Mouse (Mus musculus) heart, adult 2 months (tissue): ENCODE results near the gene Gpr161. TPM values are rescaled to one million over a fixed set of nuclear protein-coding genes. Genes with fewer than 3 reads are reported as not detected.

Experiments
- DNase-seq, 2 experiments: peaks; one replicate each; pipeline ENCODE4 v3.0.0; 2021
- H3K27ac ChIP-seq: fragments of 200-600 bp; 2 replicates; pipeline ENCODE4 v1.8.1; 2022
- H3K27me3 ChIP-seq: fragments of 200-500 bp; 2 replicates; pipeline ENCODE4 v1.6.1; 2012; ENCODE audit warnings: mild to moderate bottlenecking, low read length, inconsistent platforms, mixed read lengths; ENCODE audit not compliant: control insufficient read depth, insufficient read depth
- H3K36me3 ChIP-seq: fragments of 200-500 bp; 2 replicates; pipeline ENCODE4 v1.6.1; 2012; ENCODE audit warnings: low read length, inconsistent platforms; ENCODE audit not compliant: control insufficient read depth, insufficient read depth
- H3K4me1 ChIP-seq: fragments of 200-500 bp; 2 replicates; pipeline ENCODE4 v1.6.1; 2011; ENCODE audit warnings: low read length; ENCODE audit not compliant: control insufficient read depth, insufficient read depth
- H3K4me3 ChIP-seq: fragments of 200-600 bp; 2 replicates; pipeline ENCODE4 v1.8.1; 2022
- H3K79me2 ChIP-seq: fragments of 200-500 bp; replicated peaks from 2 replicates; pipeline ENCODE4 v1.6.1; 2012; ENCODE audit warnings: mild to moderate bottlenecking, inconsistent platforms, low read length, moderate library complexity, mixed read lengths; ENCODE audit not compliant: control insufficient read depth, insufficient read depth
- H3K9ac ChIP-seq: fragments of 200-500 bp; 2 replicates; pipeline ENCODE4 v1.6.1; 2012; ENCODE audit warnings: low read depth, mild to moderate bottlenecking, control low read depth, inconsistent platforms, low read length, mixed read lengths
- CTCF ChIP-seq: fragments of 200-600 bp; IDR thresholded peaks from 2 replicates; pipeline ENCODE4 v1.8.1; 2022; ENCODE audit warnings: antibody characterized with exemption, mild to moderate bottlenecking, moderate library complexity
- EP300 ChIP-seq: fragments of 200-500 bp; IDR thresholded peaks from 2 replicates; pipeline ENCODE4 v1.6.1; 2011; ENCODE audit warnings: low read depth, low read length, control low read depth; ENCODE audit not compliant: insufficient read depth
- POLR2A ChIP-seq: fragments of 200-500 bp; IDR thresholded peaks from 2 replicates; pipeline ENCODE4 v1.6.1; 2011; ENCODE audit warnings: mild to moderate bottlenecking, low read depth, low read length, control low read depth; ENCODE audit not compliant: insufficient read depth
- WGBS: fragments of 180-500 bp; shearing (Covaris S2); methylation state at CpG from one replicate; pipeline ENCODE4 v1.1.7; 2018; 5-methylcytosine and 5-hydroxymethylcytosine counted together
- intact Hi-C: fragments of 180-260 bp; cut with DNase I; formaldehyde crosslinking; loops from one replicate; pipeline ENCODE4 v1.15.1; 2025
- polyA plus RNA-seq: library from polyadenylated mRNA; depleted of rRNA; stranded (reverse); fragments of >200 nt; gene quantifications from 2 replicates; pipeline ENCODE4 v1.2.3, GENCODE M21; 2012; rRNA removed
- total RNA-seq, 2 experiments: library from RNA; stranded (reverse); gene quantifications; 2 replicates each; pipeline ENCODE4 v1.2.3; 2021

Gene Gpr161
- total and polyA plus RNA-seq, 3 experiments: 1.4 to 2.2 (median 1.5) TPM

DNA sequence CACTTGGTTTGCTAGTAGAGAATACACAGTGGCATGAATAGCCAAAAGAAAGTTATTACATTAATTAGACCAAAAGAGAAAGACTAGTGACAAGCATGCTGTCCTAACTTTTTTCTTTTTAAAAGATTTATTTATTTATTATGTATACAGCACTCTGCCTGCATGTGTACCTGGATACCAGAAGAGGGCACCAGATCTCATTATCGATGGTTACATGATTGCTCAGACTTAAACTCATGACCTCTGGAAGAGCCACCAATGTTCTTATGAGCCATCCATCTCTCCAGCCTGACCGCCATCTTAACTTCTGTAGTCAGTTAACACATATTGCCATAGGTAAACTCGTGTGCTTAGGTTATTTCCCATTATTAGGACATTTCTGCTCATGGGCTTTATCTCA lies 69.5 kb downstream of the Gpr161 start:
- Histone ChIP-seq H3K36me3 (no peaks in the 10 kb centered on the region; the same call in 1 of the 2 replicates), H3K27me3 (no peaks in the 10 kb centered on the region), H3K27ac (no peak overlapping the region), H3K9ac (no peak overlapping the region), H3K79me2 (no peaks in the 10 kb centered on the region), H3K4me1 (0 out of 2 replicates have a peak, but pooled peaks cover 1% of the 10 kb centered on the region), H3K4me3 (no peak overlapping the region)
- TF ChIP-seq CTCF (peak; percentile 34), EP300 (no peak)
- intact Hi-C loops: no loop called here
- DNase-seq: no peak
- 96% methylated on average over 3 of the region's 3 CpGs for WGBS

DNA sequence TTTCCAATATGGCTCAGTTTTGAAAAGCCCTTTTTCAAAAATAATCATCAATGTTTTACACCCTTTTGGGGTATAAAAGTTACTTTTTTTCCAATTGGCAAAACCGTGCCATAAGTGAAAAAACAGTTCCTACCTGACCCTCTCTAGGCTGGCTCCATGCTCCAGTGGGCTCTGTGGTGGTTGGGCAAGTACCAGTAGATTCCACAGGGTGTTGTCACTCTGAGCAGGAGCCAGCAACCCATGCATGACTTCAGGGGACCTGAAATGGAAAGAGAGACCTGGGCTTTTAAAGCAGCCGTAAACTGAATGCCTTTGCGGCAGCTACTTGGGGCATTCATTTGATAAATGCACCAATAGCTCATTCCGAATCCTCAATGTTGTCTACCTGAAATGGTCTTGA lies 75.4 kb downstream of the Gpr161 start:
- no peak for DNase-seq
- no peak overlapping the region for H3K9ac ChIP-seq
- no peak overlapping the region for H3K27ac ChIP-seq
- 94% methylated on average over 4 of the region's 4 CpGs for WGBS
- no peaks in the 10 kb centered on the region for H3K79me2 ChIP-seq
- no peaks in the 10 kb centered on the region; the same call in 1 of the 2 replicates for H3K36me3 ChIP-seq
- no peaks in the 10 kb centered on the region for H3K27me3 ChIP-seq
- 0 out of 2 replicates have a peak, but pooled peaks cover 1% of the 10 kb centered on the region for H3K4me1 ChIP-seq
- no peak overlapping the region for H3K4me3 ChIP-seq
- TF ChIP-seq CTCF (no peak), POLR2A (no peak), EP300 (no peak)
- intact Hi-C loops: no loop called here

DNA sequence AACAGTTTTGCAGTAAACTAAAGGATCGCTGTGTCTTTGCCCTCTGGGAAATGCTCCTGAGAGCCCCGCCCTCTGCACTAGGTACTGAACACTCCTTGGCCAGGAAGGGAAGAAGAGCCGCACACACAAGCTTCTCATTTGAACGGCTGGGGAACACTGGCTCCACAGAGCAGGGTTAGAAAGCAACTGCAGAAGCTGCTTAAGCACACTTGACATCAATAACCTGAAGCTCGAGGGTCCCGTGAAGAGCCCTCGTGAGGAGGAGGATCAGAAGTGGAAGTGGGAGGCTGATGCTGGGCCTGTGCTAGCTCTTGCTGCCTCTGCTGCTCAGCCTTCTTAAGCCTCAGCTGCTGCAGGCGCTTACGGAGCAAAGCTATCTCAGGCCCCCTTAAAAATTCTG lies 78.2 kb downstream of the Gpr161 start:
- no peak overlapping the region for H3K27ac ChIP-seq
- DNase-seq: no peak
- no peak overlapping the region for H3K9ac ChIP-seq
- no peaks in the 10 kb centered on the region for H3K27me3 ChIP-seq
- TF ChIP-seq POLR2A (no peak), CTCF (no peak), EP300 (no peak)
- intact Hi-C loops: no loop called here
- no peaks in the 10 kb centered on the region for H3K36me3 ChIP-seq
- no peaks in the 10 kb centered on the region for H3K4me1 ChIP-seq
- WGBS: 81% methylated on average over 9 of the region's 9 CpGs
- H3K4me3 ChIP-seq: no peak overlapping the region
- H3K79me2 ChIP-seq: no peaks in the 10 kb centered on the region

Other genes starting within 250 kb of the Gpr161 start
- not detected for gene Tbx19, start 135.0 kb upstream of the Gpr161 start, total RNA-seq
- gene Tbx19, start 135.0 kb upstream of the Gpr161 start, polyA plus RNA-seq: not detected in 2 replicates
- gene Sft2d2, start 101.4 kb upstream of the Gpr161 start, total RNA-seq: 10 to 100 TPM; 14.1 to 14.9 TPM
- 19.7 and 33.9 TPM in 2 replicates for gene Sft2d2, start 101.4 kb upstream of the Gpr161 start, polyA plus RNA-seq
- 10 to 100 TPM; 36.1 to 37.2 TPM for gene Tiprl, start 58.8 kb upstream of the Gpr161 start, total RNA-seq
- 17.6 and 22.5 TPM in 2 replicates for gene Tiprl, start 58.8 kb upstream of the Gpr161 start, polyA plus RNA-seq
- gene Dcaf6, start 164.7 kb downstream of the Gpr161 start, total RNA-seq: 100 to 1,000 TPM in 1 of 2 experiments, 10 to 100 TPM in 1; 93.6 to 112 TPM
- 43.3 and 69.8 TPM in 2 replicates for gene Dcaf6, start 164.7 kb downstream of the Gpr161 start, polyA plus RNA-seq
- gene Mpc2, start 164.8 kb downstream of the Gpr161 start, total RNA-seq: 100 to 1,000 TPM; 547 to 629 TPM
- 253 and 315 TPM in 2 replicates for gene Mpc2, start 164.8 kb downstream of the Gpr161 start, polyA plus RNA-seq
- under 1 TPM in 1 of 2 experiments, not detected in 1; 0.05 TPM for gene Adcy10, start 189.4 kb downstream of the Gpr161 start, total RNA-seq
- gene Adcy10, start 189.4 kb downstream of the Gpr161 start, polyA plus RNA-seq: 0.18 and 0.32 TPM in 2 replicates